Mouse (Mus musculus) left cerebral cortex, adult 2 months (tissue): ENCODE data around the gene Slc3a1. TPM values are rescaled to one million over a fixed set of nuclear protein-coding genes. Genes with fewer than 3 reads are reported as not detected.

Experiments
- DNase-seq, 2 experiments: peaks; one replicate each; pipeline ENCODE4 v3.0.0; 2021 to 2022; ENCODE audit warnings: low spot score in 2 of 2, mixed read lengths in 1 of 2; ENCODE audit errors: extremely low spot score in 1 of 2
- H3K27ac ChIP-seq: fragments of 200-600 bp; 2 replicates; pipeline ENCODE4 v1.8.1; 2022
- H3K4me3 ChIP-seq: fragments of 200-600 bp; 2 replicates; pipeline ENCODE4 v1.8.1; 2022
- CTCF ChIP-seq: fragments of 200-600 bp; IDR thresholded peaks from 2 replicates; pipeline ENCODE4 v1.8.1; 2022; ENCODE audit warnings: antibody characterized with exemption, mild to moderate bottlenecking, moderate library complexity
- intact Hi-C: fragments of 180-260 bp; cut with DNase I; formaldehyde crosslinking; loops from one replicate; pipeline ENCODE4 v1.15.1; 2025
- total RNA-seq, 2 experiments: library from RNA; stranded (reverse); gene quantifications; 2 replicates each; pipeline ENCODE4 v1.2.3; 2021

The Slc3a1 gene
- total RNA-seq, 2 experiments from 2014 or later: 0.26 to 0.38 TPM

- Histone ChIP-seq H3K27ac (no peak overlapping the region), H3K4me3 (no peak overlapping the region)
- no peak for DNase-seq
- no peak for TF ChIP-seq CTCF
- intact Hi-C loops: no loop called here
Observed at GRCm38 (mm10) chr17:85098677-85099323, 70.6 kb downstream of the Slc3a1 start.

DNA sequence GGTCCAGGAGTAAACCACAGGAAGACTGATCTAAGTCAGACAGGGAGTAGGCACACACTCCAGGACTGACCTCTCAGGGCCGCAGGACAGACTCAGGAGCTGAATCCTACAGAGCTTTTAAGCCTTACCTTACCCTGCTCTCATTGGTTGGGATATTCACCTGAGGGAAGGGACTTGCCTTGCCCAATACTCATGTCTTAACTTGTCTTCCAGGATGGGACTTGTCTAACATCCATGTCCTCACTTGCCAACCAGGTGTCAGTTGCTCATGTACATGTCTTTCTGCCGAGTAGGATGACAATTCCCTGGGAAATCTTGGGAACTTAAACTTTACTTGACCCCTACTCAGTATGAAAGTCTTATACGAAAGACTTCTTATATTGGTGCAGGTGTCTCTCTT is 72.1 kb downstream of the Slc3a1 start:
- Histone ChIP-seq H3K27ac (no peak overlapping the region), H3K4me3 (no peak overlapping the region)
- no peak for DNase-seq
- intact Hi-C loops: no loop called here
- no peak for TF ChIP-seq CTCF

DNA sequence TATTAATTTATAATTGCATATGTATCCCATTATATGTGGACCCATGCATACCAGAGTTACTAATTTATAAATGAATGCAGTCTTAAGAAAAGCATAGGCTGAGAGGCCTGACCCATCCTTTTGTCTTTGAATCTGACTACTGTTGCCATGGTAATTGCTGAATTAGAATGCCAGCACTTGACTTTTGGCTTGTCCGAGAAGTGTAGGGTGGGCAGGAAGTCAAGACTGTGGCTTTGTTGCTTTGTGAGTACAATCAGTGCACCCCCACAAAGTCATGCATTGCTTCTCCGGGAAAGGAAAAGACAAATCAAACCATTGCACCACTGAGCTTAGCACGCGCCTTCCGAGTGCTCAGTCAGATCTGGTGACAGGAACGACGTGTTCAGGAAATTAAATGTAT is 73.6 kb downstream of the Slc3a1 start:
- TF ChIP-seq CTCF: no peak
- intact Hi-C loops: no loop called here
- Histone ChIP-seq H3K4me3 (no peak overlapping the region), H3K27ac (no peak overlapping the region)
- no peak for DNase-seq

DNA sequence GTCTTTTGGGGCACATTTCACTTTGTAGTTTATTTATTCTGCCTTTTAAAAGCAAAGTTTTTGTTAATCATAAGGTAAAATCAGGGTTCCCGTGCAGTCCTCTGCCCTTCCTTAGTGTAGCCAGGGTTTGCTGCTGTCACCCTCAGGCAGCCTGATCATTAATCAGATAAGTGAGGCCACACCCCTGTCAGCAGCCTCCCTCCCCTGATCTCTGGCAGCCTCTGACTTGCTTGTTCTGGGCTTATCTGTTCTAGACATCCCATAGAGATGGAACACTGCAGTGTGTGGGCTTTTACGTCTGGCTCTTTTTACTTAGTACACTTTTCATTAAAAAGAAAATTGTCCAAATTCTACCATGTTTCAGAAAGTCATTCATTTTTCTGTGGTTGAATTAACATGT is 75.1 kb downstream of the Slc3a1 start:
- DNase-seq: no peak
- no peak for TF ChIP-seq CTCF
- H3K4me3 ChIP-seq: no peak overlapping the region
- intact Hi-C loops: no loop called here
- H3K27ac ChIP-seq: no peak overlapping the region

DNA sequence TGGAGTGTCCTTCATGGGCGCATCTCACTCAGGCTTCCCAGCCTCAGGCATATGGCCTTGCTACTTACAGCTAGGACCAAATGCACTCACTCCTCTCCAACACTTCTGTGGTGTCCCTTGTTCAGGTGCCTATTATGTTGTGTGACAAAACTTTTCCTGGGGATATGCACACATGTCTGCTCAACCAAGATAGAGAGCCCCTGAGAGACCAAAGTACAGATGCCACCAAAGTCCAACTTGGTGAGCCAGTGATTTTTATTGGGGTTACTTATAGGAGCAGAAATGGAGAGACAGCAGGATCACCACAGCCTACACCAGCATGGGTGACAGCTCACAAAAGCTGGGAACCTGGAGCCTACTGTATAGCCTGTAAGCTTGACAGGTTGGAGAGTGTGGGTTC is 82.5 kb downstream of the Slc3a1 start:
- TF ChIP-seq CTCF: no peak
- no peak overlapping the region for H3K4me3 ChIP-seq
- DNase-seq: no peak
- intact Hi-C loops: loop anchor here (5.0 to 10.0 kb wide), 2 partner anchors 273 to 954 kb away; no protein-coding TSS in a partner anchor
- H3K27ac ChIP-seq: no peak overlapping the region

DNA sequence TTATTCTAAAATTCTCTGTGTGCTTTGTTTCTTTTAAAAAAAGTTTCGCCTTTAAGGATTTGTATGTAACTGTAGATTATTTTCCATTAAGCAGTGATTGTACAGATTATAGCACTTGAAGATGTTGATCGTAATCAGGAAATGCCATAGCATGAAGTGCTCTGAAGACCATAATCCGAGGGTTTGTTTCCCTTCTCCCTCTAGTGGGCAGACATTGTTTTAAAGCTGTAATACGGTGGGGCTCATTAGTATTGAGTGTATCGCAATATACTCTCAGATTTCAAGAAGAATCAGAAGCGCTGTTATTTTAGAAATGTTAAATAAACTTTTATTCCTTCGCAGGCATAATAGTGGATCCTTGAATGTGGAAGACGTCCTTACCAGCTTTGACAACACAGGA is 85.3 kb downstream of the Slc3a1 start:
- no peak overlapping the region for H3K27ac ChIP-seq
- H3K4me3 ChIP-seq: no peak overlapping the region
- TF ChIP-seq CTCF: peak; percentile 22; the same call in 1 of the 2 replicates
- DNase-seq: no peak
- intact Hi-C loops: loop anchor here (5.0 to 10.0 kb wide), 2 partner anchors 276 to 951 kb away; no protein-coding TSS in a partner anchor

Other genes with a start within 250 kb of the Slc3a1 start
- gene Lrpprc, start 237.6 kb upstream of the Slc3a1 start, total RNA-seq: 10 to 100 TPM; 59.0 to 63.0 TPM
- gene Ppm1b, start 71.6 kb upstream of the Slc3a1 start, total RNA-seq: 100 to 1,000 TPM; 148 to 163 TPM
- gene Prepl, start 61.9 kb downstream of the Slc3a1 start, total RNA-seq: 100 to 1,000 TPM; 370 to 404 TPM
- gene Camkmt, start 62.2 kb downstream of the Slc3a1 start, total RNA-seq: 10 to 100 TPM; 12.8 to 13.6 TPM